Mouse (Mus musculus): ENCODE measurements around the gene Ifi208.
A peak's percentile ranks its signal among the peaks of the same experiment; 100 is the strongest.
"Not testable (repeated sequence)": the region's sequence is repeated elsewhere in the genome, so short reads cannot be mapped to it uniquely, and the experiment has no call there.

Ifi208 gene

GRCm38 (mm10) chr1:173673458-173674097 is at the start of gene Ifi208:
Gene Ifi208, plus strand, starts transcription at chr1:173673675.
- not testable (repeated sequence) for DNase-seq (ENCODE audit: low read depth, low spot score)

GRCm38 (mm10) chr1:173624052-173624451 is 49.4 kb upstream of the Ifi208 start:
- DNase-seq (ENCODE audit: low read depth, low spot score) = no peak

GRCm38 (mm10) chr1:173626686-173627085 is 46.8 kb upstream of the Ifi208 start:
- no peak for DNase-seq (ENCODE audit: low read depth, low spot score)

GRCm38 (mm10) chr1:173630622-173631021 is 42.9 kb upstream of the Ifi208 start, which contains the start of gene Ifi209:
Gene Ifi209, plus strand, starts transcription at chr1:173630917.
- DNase-seq (ENCODE audit: low read depth, low spot score) = not testable (repeated sequence)

GRCm38 (mm10) chr1:173633969-173634645 is 39.4 kb upstream of the Ifi208 start:
- no peak for DNase-seq (ENCODE audit: low read depth, low spot score)

GRCm38 (mm10) chr1:173645393-173645792 is 28.1 kb upstream of the Ifi208 start:
- DNase-seq (ENCODE audit: low read depth, low spot score) = no peak

- no peak for DNase-seq (ENCODE audit: low read depth, low spot score)
These were observed 15.5 kb upstream of the Ifi208 start for GRCm38 (mm10) chr1:173657973-173658372.

GRCm38 (mm10) chr1:173678605-173679004 is 5.1 kb downstream of the Ifi208 start:
- not testable (repeated sequence) for DNase-seq (ENCODE audit: low read depth, low spot score)

GRCm38 (mm10) chr1:173694270-173694669 is 20.8 kb downstream of the Ifi208 start:
- DNase-seq (ENCODE audit: low read depth, low spot score) = no peak

GRCm38 (mm10) chr1:173733219-173733618 is 59.7 kb downstream of the Ifi208 start:
- peak; percentile 7 for DNase-seq (ENCODE audit: low read depth, low spot score)

GRCm38 (mm10) chr1:173735015-173735414 is 61.5 kb downstream of the Ifi208 start:
- DNase-seq (ENCODE audit: low read depth, low spot score) = not testable (repeated sequence)

- no peak for DNase-seq (ENCODE audit: low read depth, low spot score)
These were observed 63.5 kb downstream of the Ifi208 start for GRCm38 (mm10) chr1:173736986-173737385.

- no peak for DNase-seq (ENCODE audit: low read depth, low spot score)
These were observed 67.1 kb downstream of the Ifi208 start for GRCm38 (mm10) chr1:173740537-173740936.

GRCm38 (mm10) chr1:173741656-173742055 is 68.2 kb downstream of the Ifi208 start, which contains the start of gene Ifi207:
Gene Ifi207, minus strand, starts transcription at chr1:173741747.
- no peak for DNase-seq (ENCODE audit: low read depth, low spot score)

- DNase-seq (ENCODE audit: low read depth, low spot score) = no peak
These were observed 68.8 kb downstream of the Ifi208 start for GRCm38 (mm10) chr1:173742262-173742661.
